Mouse (Mus musculus): ENCODE results near the gene Pkd1l3.

Pkd1l3 gene

DNA sequence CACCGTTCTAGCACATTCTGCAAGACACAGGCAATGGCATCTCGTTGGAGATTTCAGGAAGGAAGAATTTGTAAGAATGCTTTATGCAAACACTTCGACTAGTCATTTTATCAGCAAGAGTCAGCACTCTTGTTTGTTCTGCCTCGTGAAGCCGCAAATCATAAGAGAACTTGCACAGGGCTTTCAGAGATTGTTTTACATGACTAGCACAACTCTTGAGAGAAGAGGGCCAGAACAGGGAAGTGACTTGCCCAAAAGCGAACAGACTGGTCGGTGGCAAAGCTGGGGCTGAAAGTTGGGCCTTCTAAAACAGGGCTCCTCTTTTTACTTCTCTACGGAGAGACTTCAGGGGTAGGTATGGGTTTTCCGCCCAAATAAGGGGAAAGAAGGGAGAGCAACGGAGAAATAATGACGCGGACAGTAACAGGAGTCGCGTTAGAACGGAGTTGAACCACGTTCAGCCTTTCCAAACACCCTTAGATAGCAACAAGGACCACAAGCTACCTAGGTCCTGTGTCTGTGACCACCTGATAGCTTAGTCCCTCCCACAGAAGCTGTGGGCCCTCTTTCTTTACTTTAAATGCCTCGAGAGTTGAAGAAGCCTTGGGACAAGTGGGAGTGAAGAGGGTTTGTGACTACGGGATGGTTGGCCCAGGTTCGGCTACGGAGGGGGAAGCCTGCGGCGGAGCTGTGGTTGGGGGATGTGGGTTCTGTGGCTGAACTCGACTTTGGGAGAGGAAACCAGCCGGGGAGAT, 90.4 kb downstream of the Pkd1l3 start:
- no peak for DNase-seq

- DNase-seq: peak; percentile 97
Measured at GRCm38 (mm10) chr8:109705320-109706075, 91.2 kb downstream of the Pkd1l3 start, which contains the start of gene Zfp821. Gene Zfp821 (plus strand): TSS chr8:109705546.

GRCm38 (mm10) chr8:109706076-109706873, 92.0 kb downstream of the Pkd1l3 start:
- peak; percentile 34 for DNase-seq

DNA sequence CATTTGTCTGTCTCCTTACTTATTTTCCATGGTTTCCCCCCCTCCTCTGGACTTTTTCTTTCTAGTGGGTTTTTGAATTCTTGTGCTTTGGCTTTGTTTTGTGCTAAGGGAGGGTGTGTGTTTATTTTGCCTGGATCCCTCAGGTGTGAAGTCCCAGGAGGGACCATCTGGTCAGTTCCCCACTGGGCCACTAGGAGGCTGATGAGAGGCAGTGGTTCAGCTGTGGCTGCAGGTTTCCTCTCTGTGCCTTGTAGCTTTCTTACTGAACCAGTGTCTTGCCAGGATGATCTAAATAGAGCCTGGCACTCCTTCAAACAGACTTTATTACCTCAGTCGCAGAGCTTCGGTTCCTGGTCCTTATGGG, 92.5 kb downstream of the Pkd1l3 start:
- peak; percentile 91 for DNase-seq

DNA sequence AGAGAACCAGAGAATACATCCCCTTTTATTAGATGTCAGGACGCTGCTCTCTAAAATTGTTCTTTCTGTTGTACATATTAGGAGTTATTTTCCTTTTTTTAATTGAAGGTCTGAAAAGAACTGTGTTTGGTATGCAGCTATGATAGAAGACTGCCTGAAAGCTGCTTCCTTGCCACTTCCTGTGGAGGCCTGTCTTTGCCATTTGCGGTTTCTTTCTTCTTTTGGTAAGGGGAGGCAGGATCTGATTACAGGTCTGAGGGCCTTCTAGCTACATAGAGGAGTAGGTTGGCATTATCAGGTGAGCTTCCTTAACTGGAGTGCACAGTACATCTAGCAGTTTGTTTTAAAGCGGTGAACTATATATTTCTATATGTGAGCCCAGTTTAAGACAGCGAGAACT, 93.6 kb downstream of the Pkd1l3 start:
- no peak for DNase-seq

DNA sequence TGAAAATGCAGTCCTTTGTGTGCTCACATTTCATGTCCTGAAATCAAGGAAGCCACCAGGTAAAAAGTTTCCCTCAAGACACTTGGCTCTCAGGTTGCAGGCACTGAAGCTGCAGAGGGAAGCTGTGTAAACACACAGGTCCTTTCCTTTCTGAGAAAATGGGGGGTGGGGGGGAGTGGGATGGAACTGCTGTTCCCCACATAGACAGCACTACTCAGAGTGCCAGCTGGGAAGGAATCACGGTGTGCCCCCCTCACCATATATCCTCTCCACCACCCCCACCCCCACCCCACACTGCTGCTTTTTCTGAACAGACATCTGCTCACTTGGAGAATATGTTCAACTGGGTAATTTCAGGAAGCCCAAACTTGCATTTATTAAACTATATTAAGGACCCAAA, 98.2 kb downstream of the Pkd1l3 start:
- no peak for DNase-seq

DNA sequence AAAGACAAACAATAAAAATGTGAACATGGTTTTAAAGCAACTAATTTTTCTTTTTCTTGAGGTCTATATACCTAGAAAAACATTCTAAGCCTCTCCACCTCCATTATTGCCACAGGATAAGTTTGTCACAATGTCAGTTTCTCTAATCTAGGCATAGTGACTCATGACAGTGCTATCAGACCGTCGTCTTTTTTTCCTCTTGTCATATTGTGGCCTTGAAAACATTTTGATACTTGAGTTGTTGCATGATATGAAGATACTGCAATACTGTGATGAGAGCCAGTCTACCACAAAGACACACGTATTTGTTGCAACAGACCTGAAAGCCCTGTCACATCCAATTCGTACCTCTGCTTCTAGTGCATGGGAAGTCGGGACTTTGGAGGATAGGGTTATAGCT, 100.6 kb downstream of the Pkd1l3 start:
- DNase-seq: no peak
